Mouse (Mus musculus): ENCODE data around the gene Iqgap3. TPM values are rescaled to one million over a fixed set of nuclear protein-coding genes. Genes with fewer than 3 reads are reported as not detected.

Iqgap3 gene
- total RNA-seq, 1 experiment from 2014 or later = not detected

DNA sequence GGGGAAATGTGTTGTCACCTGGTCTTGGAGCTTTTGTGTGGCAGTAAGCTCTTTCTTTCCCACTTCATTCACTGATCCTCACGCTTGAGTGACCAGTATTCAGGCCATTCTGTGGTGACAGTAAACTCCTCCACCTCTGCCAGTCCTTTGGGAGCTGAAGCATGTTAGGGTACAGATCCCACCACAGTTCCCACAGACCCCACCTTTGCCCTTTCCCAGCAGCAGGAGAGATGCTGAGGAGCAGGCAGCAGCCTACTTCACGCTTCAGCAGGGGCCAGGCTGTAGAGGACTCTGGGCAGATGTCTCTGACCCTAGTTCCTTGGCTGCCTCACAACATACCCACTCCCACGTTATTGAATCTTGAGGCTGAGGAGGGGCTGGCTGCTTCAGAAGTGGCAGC lies 82.5 kb downstream of the Iqgap3 start:
- no peak for ATAC-seq (ENCODE audit: extremely low read depth, insufficient number of reproducible peaks, low FRiP score, poor library complexity, severe bottlenecking)

DNA sequence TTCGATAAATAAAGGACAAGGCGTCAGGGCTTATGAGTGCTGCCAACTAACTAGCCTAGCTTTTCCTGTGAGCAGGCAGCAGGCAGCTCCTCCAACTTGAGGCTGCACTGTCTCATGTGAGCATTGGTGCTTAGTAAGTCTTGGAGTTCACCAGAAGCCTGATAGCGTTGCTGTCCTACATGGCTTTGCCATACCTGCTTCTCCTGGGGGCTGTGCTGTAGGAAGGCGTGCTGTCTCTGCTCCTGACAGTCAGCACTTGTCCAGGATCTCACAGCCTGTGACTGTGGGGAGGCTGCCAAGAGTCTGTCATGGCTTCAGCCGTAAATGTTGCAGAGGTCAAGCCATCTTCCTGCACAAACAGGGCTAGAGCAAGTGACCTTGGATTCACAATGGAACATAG lies 84.3 kb downstream of the Iqgap3 start:
- no peak for ATAC-seq (ENCODE audit: extremely low read depth, insufficient number of reproducible peaks, low FRiP score, poor library complexity, severe bottlenecking)

DNA sequence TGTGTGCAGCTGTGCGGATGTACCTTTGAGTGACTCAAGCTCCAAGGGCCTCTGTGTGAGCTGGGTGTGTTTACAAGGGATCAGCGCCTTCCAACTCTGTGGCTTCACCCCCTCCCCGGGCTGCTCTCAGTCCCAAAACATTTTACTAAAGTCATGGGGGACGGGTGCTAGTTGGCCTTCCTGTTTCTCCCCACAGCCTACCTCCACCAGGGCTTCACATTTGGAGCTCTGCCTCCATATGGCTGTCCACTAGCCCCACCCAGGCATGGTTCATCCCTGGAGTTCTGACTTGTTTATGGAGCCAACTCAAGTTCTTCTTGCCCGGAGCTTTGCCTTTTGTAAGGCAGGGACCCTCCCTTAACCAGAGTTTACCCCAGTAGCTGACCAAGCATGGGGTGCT lies 88.6 kb downstream of the Iqgap3 start:
- no peak for ATAC-seq (ENCODE audit: extremely low read depth, insufficient number of reproducible peaks, low FRiP score, poor library complexity, severe bottlenecking)

Other genes with a start within 250 kb of the Iqgap3 start
- 11.8 and 14.6 TPM in 2 replicates for gene Sh2d2a, start 235.2 kb upstream of the Iqgap3 start, total RNA-seq (2017)
- 37.2 and 37.4 TPM in 2 replicates for gene Prcc, start 196.4 kb upstream of the Iqgap3 start, total RNA-seq (2017)
- gene Hdgf, start 175.7 kb upstream of the Iqgap3 start, total RNA-seq (2017) = 78.5 and 81.7 TPM in 2 replicates
- 144 and 147 TPM in 2 replicates for gene Mrpl24, start 162.5 kb upstream of the Iqgap3 start, total RNA-seq (2017)
- gene Isg20l2, start 151.7 kb upstream of the Iqgap3 start, total RNA-seq (2017) = 32.5 and 33.1 TPM in 2 replicates
- gene Rrnad1, start 151.3 kb upstream of the Iqgap3 start, total RNA-seq (2017) = 27.9 and 37.2 TPM in 2 replicates
- gene Crabp2, start 133.3 kb upstream of the Iqgap3 start, total RNA-seq (2017) = not detected in 2 replicates
- 0.12 TPM in 1 of 2 replicates, not detected in the other for gene Nes, start 110.9 kb upstream of the Iqgap3 start, total RNA-seq (2017)
- not detected in 2 replicates for gene Bcan, start 81.7 kb upstream of the Iqgap3 start, total RNA-seq (2017)
- gene Hapln2, start 54.4 kb upstream of the Iqgap3 start, total RNA-seq (2017) = not detected in 2 replicates
- 13.5 and 14.9 TPM in 2 replicates for gene Gpatch4, start 38.9 kb upstream of the Iqgap3 start, total RNA-seq (2017)
- gene Naxe, start 23.5 kb upstream of the Iqgap3 start, total RNA-seq (2017) = 15.0 and 22.8 TPM in 2 replicates
- gene Ttc24, start 3.7 kb upstream of the Iqgap3 start, total RNA-seq (2017) = not detected in 2 replicates
- 120 and 162 TPM in 2 replicates for gene Mef2d, start 60.4 kb downstream of the Iqgap3 start, total RNA-seq (2017)
- not detected in 2 replicates for gene Rhbg, start 172.7 kb downstream of the Iqgap3 start, total RNA-seq (2017)
- gene Gm38392, start 205.2 kb downstream of the Iqgap3 start, total RNA-seq (2017) = not detected in 2 replicates
- gene Tsacc, start 215.0 kb downstream of the Iqgap3 start, total RNA-seq (2017) = 1.6 and 2.2 TPM in 2 replicates
- 73.6 and 102 TPM in 2 replicates for gene Cct3, start 215.1 kb downstream of the Iqgap3 start, total RNA-seq (2017)
- 27.7 and 32.1 TPM in 2 replicates for gene Glmp, start 243.1 kb downstream of the Iqgap3 start, total RNA-seq (2017)